Mouse (Mus musculus) limb, embryonic 10.5 days (tissue): ENCODE data around the gene Oprd1. TPM values are rescaled to one million over a fixed set of nuclear protein-coding genes. Genes with fewer than 3 reads are reported as not detected.

ENCODE experiments used
- DNase-seq: peaks from one replicate; pipeline ENCODE4 v3.0.0-alpha.2; 2017; ENCODE audit warnings: low spot score
- H3K27ac ChIP-seq: fragments of 300-500 bp; sonication (generic); 2 replicates; pipeline ENCODE4 v1.5.1; 2016; ENCODE audit warnings: mild to moderate bottlenecking
- H3K27me3 ChIP-seq: fragments of 300-500 bp; sonication (generic); 2 replicates; pipeline ENCODE4 v1.6.1; 2016; ENCODE audit warnings: low read depth, mild to moderate bottlenecking; ENCODE audit not compliant: poor library complexity, severe bottlenecking
- H3K36me3 ChIP-seq: fragments of 300-500 bp; sonication (generic); 2 replicates; pipeline ENCODE4 v1.6.1; 2016; ENCODE audit warnings: mild to moderate bottlenecking, moderate library complexity
- H3K4me1 ChIP-seq: fragments of 300-500 bp; sonication (generic); 2 replicates; pipeline ENCODE4 v1.6.1; 2016
- H3K4me3 ChIP-seq: fragments of 300-500 bp; sonication (generic); 2 replicates; pipeline ENCODE4 v1.5.1; 2016; ENCODE audit warnings: mild to moderate bottlenecking, moderate library complexity
- H3K9me3 ChIP-seq: fragments of 300-500 bp; sonication (generic); replicated peaks from 2 replicates; pipeline ENCODE4 v1.6.1; 2016; ENCODE audit warnings: mild to moderate bottlenecking
- WGBS: fragments of 180-500 bp; shearing (Covaris S2); methylation state at CpG from one replicate; pipeline ENCODE4 v1.1.7; 2016; 5-methylcytosine and 5-hydroxymethylcytosine counted together
- polyA plus RNA-seq: library from polyadenylated mRNA; unstranded; fragments of >200 nt; fragmentation: Nextera tagmentation; extraction: Ambion mirVana; gene quantifications from 2 replicates; pipeline ENCODE4 v1.2.1, GENCODE M21; 2016

The Oprd1 gene
- polyA plus RNA-seq, result 0.16 and 0.19 TPM in 2 replicates

DNA sequence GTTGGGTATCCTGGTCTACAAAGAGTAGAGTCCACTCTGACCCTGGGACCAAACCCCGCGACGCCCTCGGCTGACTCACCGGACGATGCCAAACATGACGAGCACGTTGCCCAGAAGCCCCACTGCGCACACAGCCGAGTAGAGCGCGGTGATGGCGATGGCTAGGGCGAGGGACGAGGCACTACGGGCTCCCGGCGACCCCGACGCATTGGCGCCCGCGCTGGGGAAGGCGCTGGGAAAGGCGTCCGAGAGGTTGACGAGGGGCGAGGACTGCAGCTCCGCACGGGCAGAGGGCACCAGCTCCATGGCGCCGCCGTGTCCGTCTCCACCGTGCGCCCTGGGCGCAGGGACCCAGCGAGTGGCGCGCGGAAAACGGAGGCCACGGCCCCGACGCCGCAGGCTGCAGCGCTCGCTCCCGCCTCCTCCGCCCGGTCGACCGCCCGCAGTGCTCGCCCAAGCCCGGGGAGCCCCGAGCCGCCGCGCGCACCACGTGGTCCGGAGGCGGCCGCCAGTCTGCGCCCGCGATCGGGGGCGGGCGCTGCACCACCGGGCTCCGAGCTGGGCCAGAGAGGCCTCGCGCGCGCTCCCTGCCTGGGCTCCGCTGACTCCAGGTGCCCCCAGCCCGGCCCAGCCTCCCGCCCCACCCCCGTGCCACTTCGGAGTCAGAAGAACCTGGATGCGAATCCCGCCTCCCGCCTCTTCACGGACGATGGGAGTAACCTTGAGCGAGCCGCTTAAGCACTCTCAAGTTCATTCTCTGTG is at the start of gene Oprd1:
Gene Oprd1, minus strand, starts transcription at position 407 of the 762 bp plus-strand sequence.
- WGBS, result 1% methylated on average over 89 of the region's 89 CpGs
- peaks cover 62% of the 10 kb centered on the region for H3K27me3 ChIP-seq
- H3K4me1 ChIP-seq, result peaks cover 18% of the 10 kb centered on the region
- H3K4me3 ChIP-seq, result peak within 1 kb of the TSS; percentile 66
- peak within 1 kb of the TSS; percentile 32; the same call in 1 of the 2 replicates for H3K27ac ChIP-seq
- H3K9me3 ChIP-seq, result no peaks in the 10 kb centered on the region
- no peaks in the 10 kb centered on the region for H3K36me3 ChIP-seq
- peak; percentile 64 for DNase-seq

- no peaks in the 10 kb centered on the region for H3K27me3 ChIP-seq
- H3K36me3 ChIP-seq, result peaks cover 94% of the 10 kb centered on the region
- WGBS, result 90% methylated on average over 2 of the region's 2 CpGs
- DNase-seq, result no peak
- H3K27ac ChIP-seq, result no peak overlapping the region
- H3K4me1 ChIP-seq, result no peaks in the 10 kb centered on the region
- H3K9me3 ChIP-seq, result no peaks in the 10 kb centered on the region
- H3K4me3 ChIP-seq, result no peak overlapping the region
Measured at GRCm38 (mm10) chr4:132187826-132188401, 43.6 kb upstream of the Oprd1 start.

GRCm38 (mm10) chr4:132183162-132183561 is 38.9 kb upstream of the Oprd1 start:
- H3K9me3 ChIP-seq, result no peaks in the 10 kb centered on the region
- H3K36me3 ChIP-seq, result peaks cover 74% of the 10 kb centered on the region
- H3K4me1 ChIP-seq, result peaks cover 5% of the 10 kb centered on the region; the same call in 1 of the 2 replicates
- no peak overlapping the region for H3K27ac ChIP-seq
- DNase-seq, result no peak
- H3K4me3 ChIP-seq, result no peak overlapping the region
- H3K27me3 ChIP-seq, result no peaks in the 10 kb centered on the region
- WGBS, result 94% methylated on average over 3 of the region's 3 CpGs

GRCm38 (mm10) chr4:132181721-132182658 is 37.7 kb upstream of the Oprd1 start:
- H3K4me1 ChIP-seq, result peaks cover 5% of the 10 kb centered on the region; the same call in 1 of the 2 replicates

GRCm38 (mm10) chr4:132180710-132181109 is 36.4 kb upstream of the Oprd1 start:
- Histone ChIP-seq H3K4me3 (no peak overlapping the region), H3K9me3 (no peaks in the 10 kb centered on the region), H3K4me1 (peaks cover 5% of the 10 kb centered on the region; the same call in 1 of the 2 replicates), H3K36me3 (peaks cover 52% of the 10 kb centered on the region), H3K27me3 (no peaks in the 10 kb centered on the region), H3K27ac (no peak overlapping the region)
- DNase-seq, result peak; percentile 49
- WGBS, result 78% methylated on average over 9 of the region's 9 CpGs

More at GRCm38 (mm10) chr4:132181721-132182658, 37.7 kb upstream of the Oprd1 start:
- 70% methylated on average over 22 of the region's 22 CpGs for WGBS
- no peak for DNase-seq
- Histone ChIP-seq H3K4me3 (no peak overlapping the region), H3K9me3 (no peaks in the 10 kb centered on the region), H3K27me3 (no peaks in the 10 kb centered on the region), H3K27ac (no peak overlapping the region), H3K36me3 (peaks cover 62% of the 10 kb centered on the region)

DNA sequence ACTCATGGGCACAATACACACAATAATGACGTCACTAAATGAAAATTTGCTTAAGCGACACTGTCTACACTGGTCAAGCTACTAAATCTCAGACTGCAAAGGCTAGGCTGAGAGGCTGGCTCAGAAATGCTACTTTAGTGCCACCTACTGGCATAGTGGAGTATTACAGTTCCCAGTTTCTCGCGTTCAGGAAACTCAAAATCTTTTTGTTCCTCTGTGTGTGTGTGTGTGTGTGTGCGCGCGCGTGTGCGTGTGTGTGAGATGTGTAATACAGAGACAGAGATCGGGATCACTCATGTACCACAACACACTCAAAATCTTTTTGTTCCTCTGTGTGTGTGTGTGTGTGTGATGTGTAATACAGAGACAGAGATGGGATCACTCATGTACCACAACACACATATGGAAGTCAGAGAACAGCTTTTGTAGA is 34.4 kb upstream of the Oprd1 start:
- no peak overlapping the region for H3K4me3 ChIP-seq
- H3K4me1 ChIP-seq, result peaks cover 5% of the 10 kb centered on the region; the same call in 1 of the 2 replicates
- peak; percentile 73 for DNase-seq
- peaks cover 31% of the 10 kb centered on the region for H3K36me3 ChIP-seq
- H3K9me3 ChIP-seq, result no peaks in the 10 kb centered on the region
- no peak overlapping the region for H3K27ac ChIP-seq
- WGBS, result 12% methylated on average over 10 of the region's 10 CpGs
- H3K27me3 ChIP-seq, result no peaks in the 10 kb centered on the region

GRCm38 (mm10) chr4:132176474-132176873 is 32.2 kb upstream of the Oprd1 start:
- Histone ChIP-seq H3K27ac (no peak overlapping the region), H3K27me3 (no peaks in the 10 kb centered on the region), H3K9me3 (no peaks in the 10 kb centered on the region), H3K4me1 (0 out of 2 replicates have a peak, but pooled peaks cover under 1% of the 10 kb centered on the region), H3K36me3 (peaks cover 10% of the 10 kb centered on the region), H3K4me3 (no peak overlapping the region)
- DNase-seq, result no peak
- WGBS, result 60% methylated on average over 10 of the region's 10 CpGs

DNA sequence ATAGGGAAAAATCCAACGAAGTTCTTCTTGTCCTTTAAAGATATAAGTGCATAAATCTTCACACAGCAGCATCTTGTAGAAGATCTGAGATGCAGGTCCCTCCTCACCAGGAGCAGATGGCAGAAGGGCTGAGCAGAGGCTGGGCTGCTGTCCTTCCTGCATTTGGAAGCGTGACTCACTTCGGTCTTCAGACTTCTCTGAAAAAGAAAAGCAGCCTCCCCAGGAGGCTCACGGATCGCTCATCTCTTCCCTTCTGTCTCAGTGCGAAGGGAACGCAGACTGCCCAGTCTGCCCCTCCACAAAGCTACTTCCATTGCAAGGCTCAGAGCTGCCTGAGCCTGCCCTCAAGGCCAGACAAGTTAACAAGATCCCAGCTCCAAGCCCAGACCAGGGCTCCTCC is 26.6 kb upstream of the Oprd1 start:
- DNase-seq, result no peak
- Histone ChIP-seq H3K27me3 (no peaks in the 10 kb centered on the region), H3K4me1 (peaks cover 11% of the 10 kb centered on the region), H3K27ac (no peak overlapping the region), H3K4me3 (no peak overlapping the region), H3K9me3 (no peaks in the 10 kb centered on the region), H3K36me3 (no peaks in the 10 kb centered on the region)
- WGBS, result 32% methylated on average over 7 of the region's 7 CpGs

DNA sequence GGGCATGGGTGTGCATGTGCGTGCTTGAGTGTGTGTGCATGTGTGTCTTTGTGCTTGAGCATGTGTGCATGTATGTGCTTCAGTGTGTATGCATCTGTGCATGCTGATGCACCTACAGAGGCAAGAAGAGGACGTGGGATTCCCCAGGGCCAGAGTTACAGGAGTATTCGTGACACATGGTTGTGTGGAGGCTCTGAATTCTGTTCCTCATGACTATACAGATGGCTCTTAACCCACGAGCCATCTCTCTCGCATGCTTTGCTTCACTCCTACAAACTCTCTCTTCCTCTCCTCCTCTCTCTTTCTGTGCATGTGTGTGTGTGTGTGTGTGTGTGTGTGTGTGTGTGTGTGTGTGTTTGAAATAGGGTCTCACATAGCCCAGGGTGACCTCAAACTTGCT is 25.5 kb upstream of the Oprd1 start:
- no peak for DNase-seq
- H3K4me3 ChIP-seq, result no peak overlapping the region
- H3K9me3 ChIP-seq, result no peaks in the 10 kb centered on the region
- H3K27ac ChIP-seq, result no peak overlapping the region
- WGBS, result 86% methylated on average over 5 of the region's 5 CpGs
- no peaks in the 10 kb centered on the region for H3K36me3 ChIP-seq
- H3K4me1 ChIP-seq, result peaks cover 11% of the 10 kb centered on the region
- H3K27me3 ChIP-seq, result no peaks in the 10 kb centered on the region

DNA sequence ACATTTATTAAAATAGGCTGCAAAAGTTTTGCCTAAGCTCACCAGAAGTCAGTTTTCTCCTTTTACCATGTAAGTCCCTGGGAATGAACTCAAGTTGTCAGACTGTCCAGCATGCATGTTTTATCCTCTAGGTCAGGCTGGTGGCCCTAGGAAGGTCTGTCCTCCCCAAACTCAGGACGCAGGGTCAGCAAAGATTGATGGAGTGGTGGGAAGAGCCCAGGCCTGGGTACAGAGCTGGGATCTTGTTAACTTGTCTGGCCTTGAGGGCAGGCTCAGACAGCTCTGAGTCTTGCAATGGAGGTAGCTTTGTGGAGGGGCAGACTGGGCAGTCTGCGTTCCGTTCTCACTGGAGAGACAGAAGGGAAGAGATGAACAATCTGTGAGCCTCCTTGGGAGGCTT is 25.0 kb upstream of the Oprd1 start:
- WGBS, result 88% methylated on average over 3 of the region's 3 CpGs
- peaks cover 11% of the 10 kb centered on the region for H3K4me1 ChIP-seq
- DNase-seq, result no peak
- no peaks in the 10 kb centered on the region for H3K9me3 ChIP-seq
- H3K27me3 ChIP-seq, result no peaks in the 10 kb centered on the region
- no peak overlapping the region for H3K4me3 ChIP-seq
- H3K27ac ChIP-seq, result no peak overlapping the region
- no peaks in the 10 kb centered on the region for H3K36me3 ChIP-seq

GRCm38 (mm10) chr4:132167436-132167835 is 23.1 kb upstream of the Oprd1 start:
- no peak overlapping the region for H3K4me3 ChIP-seq
- H3K9me3 ChIP-seq, result no peaks in the 10 kb centered on the region
- H3K27me3 ChIP-seq, result no peaks in the 10 kb centered on the region
- no peaks in the 10 kb centered on the region for H3K36me3 ChIP-seq
- no peak for DNase-seq
- no peak overlapping the region for H3K27ac ChIP-seq
- 95% methylated on average over 3 of the region's 3 CpGs for WGBS
- peaks cover 11% of the 10 kb centered on the region for H3K4me1 ChIP-seq

- no peak for DNase-seq
- Histone ChIP-seq H3K4me3 (no peak overlapping the region), H3K9me3 (no peaks in the 10 kb centered on the region), H3K36me3 (no peaks in the 10 kb centered on the region), H3K27me3 (no peaks in the 10 kb centered on the region), H3K27ac (no peak overlapping the region), H3K4me1 (peaks cover 11% of the 10 kb centered on the region)
- WGBS, result 65% methylated on average over 16 of the region's 16 CpGs
Measured at GRCm38 (mm10) chr4:132166350-132167290, 22.3 kb upstream of the Oprd1 start.
